In genomic region chr4:142829711-142830110, GRCm38 (mm10) we compare ENCODE assay signal across 17 mouse cellular contexts.
DNase-seq lines count a peak whose midpoint lies in the region; ATAC-seq lines count a peak whose summit lies in the region.
"Had no signal": no experiment of that assay in that cellular context is flagged by ENCODE, and none has a peak within 500 bp of the region (broad histone marks: within the 10 kb centered on the region; RNA-seq: fewer than 3 reads in every experiment).

No protein-coding gene starts in this region.

- DNase-seq in cerebellum, postnatal 14 days = peak; percentile 55 to 61
- no peak for DNase-seq in cerebellum, adult 9-10 months
- DNase-seq in frontal cortex, postnatal 14 days (ENCODE audit: low spot score in 2 of 2) = no peak
- DNase-seq in right cerebral cortex, postnatal 25 days = peak; percentile 9
- no peak for DNase-seq in right cerebral cortex, adult 18-20 months
- DNase-seq: adrenal gland, postnatal 14 days; cerebellum, adult 2 months; embryo, embryonic 11 days; gastrocnemius, postnatal 14 days; heart, adult 2 months; heart, postnatal 14 days; kidney, adult 2 months had no signal

- ATAC-seq in frontal cortex, adult (ENCODE audit: low TSS enrichment) = 0 out of 2 replicates have a peak, but pooled peaks have one; percentile 50
- no peak for ATAC-seq in erythroid progenitor cell, adult 5-6 weeks (replicated peaks; ENCODE audit: low FRiP score, poor library complexity, severe bottlenecking)
- ATAC-seq: activated CD4-positive, CD25-positive, alpha-beta regulatory T cell, adult 4 months; intestine, embryonic 16.5 days; Patski had no signal

Comparison
In these comparisons a context has a peak if more than half of its experiments do, and no peak if none do; other contexts are left out.
1. DNase-seq: peak in cerebellum, postnatal 14 days (2 of 2) and right cerebral cortex, postnatal 25 days (single experiment); none in cerebellum, adult 9-10 months (single experiment), frontal cortex, postnatal 14 days (0 of 2) and right cerebral cortex, adult 18-20 months (single experiment).